Mouse (Mus musculus): Measurements from ENCODE around the gene Faap24.

GRCm38 (mm10) chr7:35395734-35396456 lies 741 bp downstream of the Faap24 start:
- no peak for TF ChIP-seq ZNF384 (IDR thresholded peaks at IDR 0.05; ENCODE audit: low read depth, low read length)
- TF ChIP-seq MAFK (IDR thresholded peaks at IDR 0.05; ENCODE audit: insufficient read depth, low read depth, low read length) = no peak

Data from ES-E14 (cell line).